Mouse (Mus musculus) cerebellum, adult 2 months (tissue): ENCODE measurements around the gene Map4k5. TPM values are rescaled to one million over a fixed set of nuclear protein-coding genes. Genes with fewer than 3 reads are reported as not detected.

Experiments used
- DNase-seq, 2 experiments: peaks; one replicate each; pipeline ENCODE4 v3.0.0; 2021
- H3K27ac ChIP-seq: fragments of 200-500 bp; 2 replicates; pipeline ENCODE4 v1.5.1; 2012; ENCODE audit warnings: low read length, control low read depth, inconsistent platforms; ENCODE audit not compliant: insufficient read depth
- H3K27me3 ChIP-seq: fragments of 200-500 bp; 2 replicates; pipeline ENCODE4 v1.6.1; 2012; ENCODE audit warnings: inconsistent platforms, mild to moderate bottlenecking, low read length, moderate library complexity; ENCODE audit not compliant: control insufficient read depth, insufficient read depth
- H3K4me1 ChIP-seq: fragments of 200-500 bp; 2 replicates; pipeline ENCODE4 v1.6.1; 2011; ENCODE audit warnings: low read length; ENCODE audit not compliant: control insufficient read depth, insufficient read depth
- H3K4me3 ChIP-seq: fragments of 200-500 bp; replicated peaks from 2 replicates; pipeline ENCODE3; 2011; ENCODE audit warnings: mild to moderate bottlenecking, low read depth, low read length, control low read depth; ENCODE audit not compliant: insufficient read depth
- CTCF ChIP-seq: fragments of 200-500 bp; IDR thresholded peaks from 2 replicates; pipeline ENCODE4 v1.5.1; 2011; ENCODE audit warnings: low read depth, mild to moderate bottlenecking, control low read depth, low read length, moderate library complexity, borderline replicate concordance; ENCODE audit not compliant: insufficient read depth
- POLR2A ChIP-seq: fragments of 200-500 bp; IDR thresholded peaks from 2 replicates; pipeline ENCODE4 v1.6.1; 2011; ENCODE audit warnings: low read length, control low read depth, borderline replicate concordance; ENCODE audit not compliant: insufficient read depth
- WGBS: fragments of 180-500 bp; shearing (Covaris S2); methylation state at CpG from one replicate; pipeline ENCODE4 v1.1.7; 2018; 5-methylcytosine and 5-hydroxymethylcytosine counted together
- polyA plus RNA-seq: library from polyadenylated mRNA; depleted of rRNA; stranded (reverse); fragments of >200 nt; gene quantifications from 2 replicates; pipeline ENCODE4 v1.2.3, GENCODE M21; 2012

Gene Map4k5
- polyA plus RNA-seq, 1 experiment, result 22.7 TPM

DNA sequence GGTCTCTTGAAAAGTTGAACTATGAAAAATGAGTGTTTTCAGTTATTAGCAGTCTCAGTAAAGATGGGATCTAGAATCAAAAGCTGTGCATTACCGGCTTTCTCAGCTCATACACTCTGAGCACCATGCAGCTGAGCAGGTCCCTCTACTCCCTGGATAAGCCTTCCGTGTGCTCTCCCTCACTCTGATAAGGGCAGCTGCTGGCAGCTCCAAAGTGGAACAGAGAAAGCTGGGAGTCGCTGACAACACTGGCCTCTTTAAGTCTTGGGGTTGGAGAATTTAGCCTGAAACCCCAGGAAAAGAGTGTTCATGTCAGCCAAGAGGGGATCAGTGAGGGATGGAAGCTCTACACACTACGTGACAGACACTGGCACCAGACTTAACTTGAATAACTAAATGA, 34.2 kb downstream of the Map4k5 start:
- Histone ChIP-seq H3K27ac (no peak overlapping the region), H3K4me1 (peaks cover 3% of the 10 kb centered on the region; the same call in 1 of the 2 replicates), H3K27me3 (no peaks in the 10 kb centered on the region), H3K4me3 (no peak overlapping the region)
- TF ChIP-seq POLR2A (no peak), CTCF (no peak)
- WGBS, result 78% methylated on average over 4 of the region's 4 CpGs
- DNase-seq, result no peak

DNA sequence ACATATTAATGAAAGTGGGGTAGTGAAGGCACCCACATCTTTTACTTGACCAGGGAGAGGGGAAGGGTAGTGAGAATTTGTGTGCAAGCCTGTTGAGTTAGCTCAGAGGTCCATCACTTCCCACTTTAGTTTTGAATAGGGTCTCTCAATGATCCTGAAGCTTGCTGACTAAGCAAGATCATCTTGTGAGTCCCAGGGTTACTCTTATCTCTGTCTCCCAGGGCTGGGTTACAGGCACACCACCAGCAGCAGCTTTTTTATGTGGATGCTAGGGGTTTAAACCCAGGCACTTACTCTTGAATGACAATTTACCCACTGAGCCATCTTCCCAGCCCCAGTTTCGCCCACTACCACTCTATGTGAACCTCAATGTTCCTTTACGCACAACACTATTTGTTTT, 35.4 kb downstream of the Map4k5 start:
- Histone ChIP-seq H3K4me1 (peaks cover 3% of the 10 kb centered on the region; the same call in 1 of the 2 replicates), H3K27me3 (no peaks in the 10 kb centered on the region), H3K4me3 (no peak overlapping the region), H3K27ac (no peak overlapping the region)
- over 99% methylated on average over 2 of the region's 2 CpGs for WGBS
- no peak for TF ChIP-seq POLR2A
- no peak for TF ChIP-seq CTCF
- no peak for DNase-seq

DNA sequence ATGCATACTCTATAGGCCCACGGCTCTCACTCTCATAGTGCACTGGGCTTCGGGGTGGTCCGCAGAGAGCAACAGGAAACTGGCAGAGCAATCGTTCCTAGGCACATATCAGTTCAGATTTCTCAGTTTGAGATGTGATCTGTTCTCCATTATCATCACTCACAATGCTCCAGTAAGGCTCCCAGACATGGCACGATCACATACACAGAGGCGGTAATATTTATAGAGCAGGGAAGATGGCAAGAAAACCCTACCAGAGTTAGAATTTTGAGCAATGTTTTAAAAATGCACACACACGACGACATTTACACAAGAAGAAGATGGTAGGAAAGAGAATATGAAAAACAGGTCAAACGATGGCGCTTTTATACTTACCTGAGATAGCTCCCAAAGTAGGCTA, 36.6 kb downstream of the Map4k5 start:
- H3K27me3 ChIP-seq, result no peaks in the 10 kb centered on the region
- H3K4me3 ChIP-seq, result no peak overlapping the region
- H3K27ac ChIP-seq, result no peak overlapping the region
- TF ChIP-seq POLR2A (no peak), CTCF (no peak)
- no peak for DNase-seq
- 97% methylated on average over 10 of the region's 10 CpGs for WGBS
- peaks cover 3% of the 10 kb centered on the region; the same call in 1 of the 2 replicates for H3K4me1 ChIP-seq

DNA sequence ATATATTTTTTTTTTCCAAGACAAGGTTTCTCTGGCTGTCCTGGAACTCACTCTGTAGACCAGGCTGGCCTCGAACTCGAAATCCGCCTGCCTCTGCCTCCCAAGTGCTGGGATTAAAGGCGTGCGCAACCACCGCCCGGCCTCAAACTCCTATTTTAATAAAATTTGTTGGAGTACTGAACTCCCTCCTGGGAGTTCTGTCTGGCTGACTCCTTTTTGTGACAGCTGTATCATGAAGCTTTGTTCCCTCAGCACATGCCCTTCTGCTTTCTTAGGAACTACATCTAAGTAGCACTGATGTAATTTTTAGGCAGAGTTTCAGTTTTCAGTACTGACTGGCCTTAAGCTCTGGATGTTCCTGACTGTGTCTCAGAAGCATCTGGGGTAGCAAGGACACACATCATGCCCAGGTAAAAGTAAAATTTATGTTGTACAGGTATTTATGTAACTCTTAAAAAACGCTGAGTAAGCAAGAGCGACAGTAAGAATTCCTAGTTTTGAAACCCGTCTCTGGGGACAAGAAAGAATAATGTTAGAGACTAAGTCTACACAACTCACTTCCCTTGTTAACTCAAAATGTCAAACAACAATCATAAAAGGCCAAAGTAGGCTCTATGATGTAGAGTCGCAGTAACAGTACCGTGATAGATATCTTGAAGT, 37.2 kb downstream of the Map4k5 start:
- WGBS, result 94% methylated on average over 12 of the region's 12 CpGs
- no peak for DNase-seq
- TF ChIP-seq POLR2A, result no peak
- no peak for TF ChIP-seq CTCF
- Histone ChIP-seq H3K27ac (no peak overlapping the region), H3K4me1 (peaks cover 3% of the 10 kb centered on the region; the same call in 1 of the 2 replicates), H3K27me3 (no peaks in the 10 kb centered on the region), H3K4me3 (no peak overlapping the region)

DNA sequence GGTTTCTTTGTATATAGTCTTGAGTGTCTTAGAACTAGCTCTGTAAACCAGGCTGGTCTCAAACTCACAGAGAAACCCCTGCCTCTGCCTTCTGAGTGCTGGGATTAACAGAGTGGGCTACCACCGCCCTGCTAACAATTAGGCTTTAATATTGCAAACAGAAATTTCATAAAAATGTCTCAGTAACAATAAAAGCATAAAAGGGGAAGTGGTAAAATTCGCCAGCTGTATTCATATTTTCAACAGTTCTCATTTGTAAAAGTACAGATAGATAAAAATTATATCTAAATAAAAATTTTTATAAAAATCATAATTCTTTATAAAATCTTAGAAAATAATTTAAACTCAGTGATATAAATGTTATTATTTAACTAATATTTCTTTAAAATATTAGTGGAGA, 39.1 kb downstream of the Map4k5 start:
- TF ChIP-seq POLR2A (no peak), CTCF (no peak)
- H3K4me1 ChIP-seq, result peaks cover 3% of the 10 kb centered on the region; the same call in 1 of the 2 replicates
- 94% methylated on average over 2 of the region's 2 CpGs for WGBS
- H3K27ac ChIP-seq, result no peak overlapping the region
- H3K27me3 ChIP-seq, result no peaks in the 10 kb centered on the region
- no peak for DNase-seq
- no peak overlapping the region for H3K4me3 ChIP-seq

DNA sequence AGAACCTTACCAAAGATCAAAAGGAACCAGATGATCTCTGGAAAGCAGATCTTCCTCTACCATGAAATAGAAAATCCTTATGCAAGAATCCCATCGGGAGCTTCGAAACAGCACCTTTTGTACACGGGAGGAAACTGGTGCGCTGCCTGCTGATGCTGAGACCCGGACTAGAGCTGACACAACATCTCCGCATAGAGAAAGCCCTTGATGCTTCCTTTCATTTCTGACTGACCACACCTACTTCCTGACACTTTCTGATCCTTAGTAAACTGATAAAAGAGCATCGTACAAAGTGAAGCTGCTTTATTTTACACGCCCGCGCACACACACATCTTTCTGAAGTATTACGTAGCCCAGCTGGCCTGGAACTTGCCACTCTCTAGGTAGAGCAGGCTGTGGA, 39.6 kb downstream of the Map4k5 start:
- Histone ChIP-seq H3K4me1 (peaks cover 3% of the 10 kb centered on the region; the same call in 1 of the 2 replicates), H3K27ac (no peak overlapping the region), H3K27me3 (no peaks in the 10 kb centered on the region), H3K4me3 (no peak overlapping the region)
- TF ChIP-seq POLR2A (no peak), CTCF (no peak)
- DNase-seq, result no peak
- 83% methylated on average over 11 of the region's 11 CpGs for WGBS

DNA sequence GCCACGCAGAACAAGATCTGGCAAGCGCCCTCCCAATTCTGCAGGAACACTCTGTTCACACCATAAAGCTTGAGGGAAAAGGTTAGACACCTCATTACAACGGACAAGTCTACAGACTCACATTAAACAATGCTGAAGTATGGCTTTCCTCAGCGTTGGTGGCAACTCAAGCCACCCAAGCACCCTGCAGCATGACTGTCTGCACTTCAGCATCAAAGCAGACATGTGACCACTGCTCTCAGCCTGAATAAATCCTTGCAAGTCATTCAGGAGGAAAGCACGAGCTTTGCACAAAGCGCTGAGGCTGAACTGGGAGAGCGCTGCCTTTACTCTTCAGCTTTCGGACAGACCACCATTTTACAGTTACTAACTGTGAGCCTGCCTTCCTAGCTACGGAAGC, 40.7 kb downstream of the Map4k5 start:
- 78% methylated on average over 9 of the region's 9 CpGs for WGBS
- no peak for TF ChIP-seq POLR2A
- no peak for TF ChIP-seq CTCF

DNA sequence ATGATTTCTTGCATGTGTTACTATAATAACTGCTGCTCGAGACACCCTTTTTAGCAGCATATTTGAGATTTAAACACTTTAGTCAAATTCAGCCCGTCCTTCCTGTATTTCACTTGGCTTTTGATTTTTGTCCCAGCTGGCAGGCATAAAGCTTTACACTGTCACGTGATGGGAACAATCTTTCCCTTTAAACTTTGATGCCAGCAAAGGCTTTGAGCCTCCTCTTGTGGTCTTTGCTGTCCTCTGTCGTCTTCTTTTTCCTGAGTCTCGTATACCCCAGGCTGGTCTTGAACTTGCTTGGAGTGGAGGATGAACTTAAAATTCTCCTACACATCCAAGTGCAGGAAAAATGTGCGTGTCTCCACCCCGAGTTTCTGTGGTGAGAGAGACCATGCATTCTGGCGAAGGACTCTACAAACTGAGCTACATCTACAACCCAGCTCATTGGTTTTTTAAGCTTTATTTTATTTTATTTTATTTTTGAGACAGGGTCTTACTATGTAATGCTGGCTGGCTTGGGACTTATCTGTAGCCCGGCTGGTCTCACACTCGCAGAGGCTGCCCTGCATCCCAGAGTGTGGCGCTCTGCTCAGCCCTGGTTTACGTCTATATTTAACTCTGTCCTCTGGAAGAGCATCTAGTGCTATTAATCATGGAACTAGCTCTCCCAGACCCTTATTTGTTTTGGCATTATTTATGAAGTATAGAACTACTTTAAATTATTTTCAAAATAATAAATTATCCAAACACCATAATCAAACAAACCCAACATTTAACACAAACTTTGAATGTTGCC, 44.7 kb downstream of the Map4k5 start:
- Histone ChIP-seq H3K4me1 (no peaks in the 10 kb centered on the region), H3K27me3 (no peaks in the 10 kb centered on the region), H3K27ac (no peak overlapping the region), H3K4me3 (no peak overlapping the region)
- DNase-seq, result no peak
- TF ChIP-seq POLR2A (no peak), CTCF (no peak)
- WGBS, result 79% methylated on average over 12 of the region's 12 CpGs

More for the DNA sequence above, 40.7 kb downstream of the Map4k5 start:
- Histone ChIP-seq H3K4me1 (no peaks in the 10 kb centered on the region), H3K27ac (no peak overlapping the region), H3K27me3 (no peaks in the 10 kb centered on the region), H3K4me3 (no peak overlapping the region)
- no peak for DNase-seq
